Mouse (Mus musculus): ENCODE results near the gene Cfap99.

- no peak for TF ChIP-seq CTCF (IDR thresholded peaks at IDR 0.05; ENCODE audit: borderline replicate concordance, extremely low read depth, insufficient read depth, insufficient read length)
- TF ChIP-seq POLR2A (IDR thresholded peaks at IDR 0.05; ENCODE audit: borderline replicate concordance, extremely low read depth, insufficient read depth, insufficient read length, poor library complexity, severe bottlenecking) = no peak
These were observed 32.8 kb downstream of the Cfap99 start for GRCm38 (mm10) chr5:34321236-34321635.
